Comparison of ENCODE assay signal across 27 mouse cellular contexts in genomic region chr8:66936236-66936635, GRCm38 (mm10).
"Had no signal": no experiment of that assay in that cellular context is flagged by ENCODE, and none has a peak within 500 bp of the region (broad histone marks: within the 10 kb centered on the region; RNA-seq: fewer than 3 reads in every experiment).

No protein-coding gene starts in this region.

- ATAC-seq: hindbrain, embryonic 16.5 days; inflammation-experienced regulatory T-cells, adult 6 months; intestine, embryonic 15.5 days; intestine, postnatal 0 days had no signal

- H3K27me3 ChIP-seq: heart, embryonic 12.5 days; hindbrain, embryonic 12.5 days; intestine, embryonic 15.5 days; limb, embryonic 12.5 days; liver, embryonic 13.5 days had no signal

- H3K9me3 ChIP-seq: heart, embryonic 10.5 days; hindbrain, embryonic 10.5 days; hindbrain, embryonic 12.5 days; intestine, embryonic 15.5 days; limb, embryonic 10.5 days; limb, embryonic 12.5 days had no signal

- H3K4me1 ChIP-seq: heart, embryonic 10.5 days; heart, embryonic 12.5 days; hindbrain, embryonic 10.5 days; hindbrain, embryonic 12.5 days; intestine, embryonic 15.5 days; limb, embryonic 10.5 days; limb, embryonic 12.5 days; liver, embryonic 13.5 days had no signal

- H3K9ac ChIP-seq: heart, embryonic 12.5 days; hindbrain, embryonic 12.5 days; hindbrain, embryonic 14.5 days; intestine, embryonic 15.5 days; limb, embryonic 12.5 days; liver, embryonic 13.5 days had no signal

- H3K36me3 ChIP-seq: heart, embryonic 10.5 days; heart, embryonic 12.5 days; hindbrain, embryonic 10.5 days; hindbrain, embryonic 12.5 days; intestine, embryonic 15.5 days; limb, embryonic 10.5 days; limb, embryonic 12.5 days; liver, embryonic 13.5 days had no signal

- H3K27ac ChIP-seq: gastrocnemius, adult 2 months; heart, embryonic 10.5 days; hindbrain, embryonic 10.5 days; hindbrain, embryonic 12.5 days; hindbrain, embryonic 14.5 days; intestine, embryonic 15.5 days; layer of hippocampus, adult 2 months; left cerebral cortex, adult 2 months; limb, embryonic 10.5 days; limb, embryonic 12.5 days; liver, embryonic 13.5 days had no signal

- H3K4me2 ChIP-seq: heart, embryonic 12.5 days; hindbrain, embryonic 12.5 days; hindbrain, embryonic 14.5 days; intestine, embryonic 15.5 days; limb, embryonic 12.5 days; liver, embryonic 11.5 days; liver, embryonic 13.5 days had no signal

- DNase-seq: gastrocnemius, adult 2 months; gastrocnemius, postnatal 10 days; gastrocnemius, postnatal 25 days; heart, adult 18-20 months; heart, postnatal 10 days; heart, postnatal 4 days; kidney, adult 18-20 months; kidney, adult 8-10 months; kidney, postnatal 10 days; kidney, postnatal 25 days; kidney, postnatal 4 days; liver; liver, embryonic 13.5 days had no signal

- H3K4me3 ChIP-seq: gastrocnemius, adult 2 months; heart, embryonic 10.5 days; heart, embryonic 12.5 days; hindbrain, embryonic 10.5 days; hindbrain, embryonic 12.5 days; intestine, embryonic 15.5 days; layer of hippocampus, adult 2 months; left cerebral cortex, adult 2 months; limb, embryonic 10.5 days; limb, embryonic 12.5 days; liver, embryonic 13.5 days had no signal
